Mouse (Mus musculus) midbrain, embryonic 10.5 days (tissue): Measurements from ENCODE around the gene Cbarp. TPM values are rescaled to one million over a fixed set of nuclear protein-coding genes. Genes with fewer than 3 reads are reported as not detected.

Experiments
- DNase-seq: peaks from one replicate; pipeline ENCODE4 v3.0.0-alpha.2; 2017; ENCODE audit warnings: low spot score
- H3K27ac ChIP-seq: fragments of 300-500 bp; sonication (generic); replicated peaks from 2 replicates; pipeline ENCODE4 v1.5.1; 2016; ENCODE audit warnings: mild to moderate bottlenecking
- H3K27me3 ChIP-seq: fragments of 300-500 bp; sonication (generic); 2 replicates; pipeline ENCODE4 v1.6.1; 2016; ENCODE audit warnings: low read depth, mild to moderate bottlenecking; ENCODE audit not compliant: poor library complexity, severe bottlenecking
- H3K36me3 ChIP-seq: fragments of 300-500 bp; sonication (generic); 2 replicates; pipeline ENCODE4 v1.6.1; 2016; ENCODE audit warnings: mild to moderate bottlenecking, moderate library complexity
- H3K4me1 ChIP-seq: fragments of 300-500 bp; sonication (generic); 2 replicates; pipeline ENCODE4 v1.6.1; 2016
- H3K4me3 ChIP-seq: fragments of 300-500 bp; sonication (generic); 2 replicates; pipeline ENCODE4 v1.5.1; 2016; ENCODE audit warnings: mild to moderate bottlenecking, moderate library complexity
- H3K9me3 ChIP-seq: fragments of 300-500 bp; sonication (generic); replicated peaks from 2 replicates; pipeline ENCODE4 v1.6.1; 2016; ENCODE audit warnings: mild to moderate bottlenecking
- WGBS: fragments of 180-500 bp; shearing (Covaris S2); methylation state at CpG from one replicate; pipeline ENCODE4 v1.1.7; 2016; 5-methylcytosine and 5-hydroxymethylcytosine counted together
- polyA plus RNA-seq: library from polyadenylated mRNA; unstranded; fragments of >200 nt; fragmentation: Nextera tagmentation; extraction: Ambion mirVana; gene quantifications from 2 replicates; pipeline ENCODE4 v1.2.1, GENCODE M21; 2016

Gene Cbarp
- polyA plus RNA-seq, 1 experiment from 2014 or later, result 7.8 TPM

- H3K4me1 ChIP-seq, result peaks cover 88% of the 10 kb centered on the region
- WGBS, result 18% methylated on average over 4 of the region's 4 CpGs
- no peaks in the 10 kb centered on the region for H3K9me3 ChIP-seq
- peaks cover 24% of the 10 kb centered on the region for H3K36me3 ChIP-seq
- H3K4me3 ChIP-seq, result peak overlapping the region; percentile 32; the same call in 1 of the 2 replicates
- peak; percentile 64 for DNase-seq
- peak overlapping the region; percentile 99 for H3K27ac ChIP-seq
- peaks cover 23% of the 10 kb centered on the region for H3K27me3 ChIP-seq
Measured at GRCm38 (mm10) chr10:80175536-80176269, 35.1 kb upstream of the Cbarp start.

- H3K4me3 ChIP-seq, result peak overlapping the region; percentile 12; the same call in 1 of the 2 replicates
- peak; percentile 64 for DNase-seq
- peaks cover 16% of the 10 kb centered on the region for H3K27me3 ChIP-seq
- H3K9me3 ChIP-seq, result no peaks in the 10 kb centered on the region
- peaks cover 88% of the 10 kb centered on the region for H3K4me1 ChIP-seq
- peak overlapping the region; percentile 9 for H3K27ac ChIP-seq
- WGBS, result 62% methylated on average over 2 of the region's 2 CpGs
- peaks cover 34% of the 10 kb centered on the region for H3K36me3 ChIP-seq
Measured at GRCm38 (mm10) chr10:80174705-80175104, 34.1 kb upstream of the Cbarp start.

- peaks cover 16% of the 10 kb centered on the region for H3K27me3 ChIP-seq
- H3K4me1 ChIP-seq, result peaks cover 91% of the 10 kb centered on the region
- DNase-seq, result no peak
- H3K36me3 ChIP-seq, result peaks cover 40% of the 10 kb centered on the region
- no peak overlapping the region for H3K27ac ChIP-seq
- H3K9me3 ChIP-seq, result no peaks in the 10 kb centered on the region
- H3K4me3 ChIP-seq, result 0 out of 2 replicates have a peak overlapping the region, but pooled peaks have one; percentile 12
- WGBS, result 87% methylated on average over 10 of the region's 10 CpGs
Measured at GRCm38 (mm10) chr10:80173955-80174640, 33.5 kb upstream of the Cbarp start.

- no peak for DNase-seq
- H3K4me3 ChIP-seq, result peak overlapping the region; percentile 59
- peaks cover 43% of the 10 kb centered on the region for H3K36me3 ChIP-seq
- 14% methylated on average over 11 of the region's 11 CpGs for WGBS
- H3K9me3 ChIP-seq, result no peaks in the 10 kb centered on the region
- H3K27ac ChIP-seq, result peak overlapping the region; percentile 84
- peaks cover 91% of the 10 kb centered on the region for H3K4me1 ChIP-seq
- peaks cover 16% of the 10 kb centered on the region for H3K27me3 ChIP-seq
Measured at GRCm38 (mm10) chr10:80173358-80173757, 32.7 kb upstream of the Cbarp start.

GRCm38 (mm10) chr10:80172527-80173292 is 32.1 kb upstream of the Cbarp start, which contains the start of gene 1600002K03Rik:
Gene 1600002K03Rik (plus strand): TSS chr10:80172944.
- Histone ChIP-seq H3K36me3 (peaks cover 43% of the 10 kb centered on the region), H3K27ac (peak within 1 kb of the TSS; percentile 84), H3K4me1 (peaks cover 85% of the 10 kb centered on the region), H3K27me3 (peaks cover 16% of the 10 kb centered on the region), H3K4me3 (peak within 1 kb of the TSS; percentile 59), H3K9me3 (no peaks in the 10 kb centered on the region)
- peak; percentile 90 for DNase-seq
- WGBS, result 9% methylated on average over 35 of the region's 35 CpGs

DNA sequence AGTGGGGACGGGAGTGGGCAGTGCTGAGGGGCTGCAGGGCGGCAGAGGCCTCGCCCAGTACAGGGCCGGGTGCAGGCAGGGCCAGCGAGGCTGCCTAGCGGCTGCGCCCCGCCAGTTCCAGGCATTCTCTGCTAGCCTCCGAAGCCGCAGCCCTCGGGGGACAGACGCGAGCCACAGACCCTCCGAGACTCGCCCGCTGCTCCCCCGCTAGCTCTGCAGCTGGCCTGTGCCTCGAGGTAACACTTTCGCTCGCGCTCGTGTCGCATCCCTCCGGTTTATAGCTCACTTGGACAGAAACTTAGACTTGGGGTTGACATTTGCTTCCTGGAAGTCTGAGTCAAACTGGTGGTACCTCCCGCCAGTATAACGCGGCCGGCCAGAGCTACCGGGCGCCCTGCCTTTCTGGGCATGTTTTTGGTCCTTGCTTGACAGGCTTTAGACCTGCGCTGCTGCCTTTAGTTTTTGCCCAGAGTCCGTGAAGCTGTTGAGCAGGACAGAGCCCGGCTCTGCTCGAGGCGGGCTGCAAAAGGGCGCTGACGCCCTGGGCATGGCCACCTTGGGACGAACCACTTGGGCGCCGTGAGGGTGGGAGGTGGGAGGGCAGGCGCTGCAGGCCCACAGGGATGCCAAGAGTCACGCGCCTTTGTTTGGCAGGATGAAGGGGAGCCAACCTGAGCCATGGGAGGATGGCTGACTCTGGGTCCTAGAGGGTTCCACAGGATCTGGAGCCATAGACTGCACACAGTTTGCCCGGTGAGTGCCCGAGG is 31.3 kb upstream of the Cbarp start:
- Histone ChIP-seq H3K27me3 (peaks cover 8% of the 10 kb centered on the region), H3K27ac (peak overlapping the region; percentile 84), H3K36me3 (peaks cover 43% of the 10 kb centered on the region), H3K4me3 (peak overlapping the region; percentile 59), H3K9me3 (no peaks in the 10 kb centered on the region), H3K4me1 (peaks cover 84% of the 10 kb centered on the region)
- no peak for DNase-seq
- WGBS, result 86% methylated on average over 45 of the region's 45 CpGs

GRCm38 (mm10) chr10:80171252-80171651 is 30.6 kb upstream of the Cbarp start:
- DNase-seq, result no peak
- Histone ChIP-seq H3K4me3 (peak overlapping the region; percentile 59; the same call in 1 of the 2 replicates), H3K27ac (peak overlapping the region; percentile 84; the same call in 1 of the 2 replicates), H3K36me3 (peaks cover 43% of the 10 kb centered on the region), H3K27me3 (peaks cover 1% of the 10 kb centered on the region; the same call in 1 of the 2 replicates), H3K4me1 (peaks cover 84% of the 10 kb centered on the region), H3K9me3 (no peaks in the 10 kb centered on the region)
- 90% methylated on average over 15 of the region's 15 CpGs for WGBS

GRCm38 (mm10) chr10:80170601-80171021 is 30.0 kb upstream of the Cbarp start:
- Histone ChIP-seq H3K27ac (no peak overlapping the region), H3K27me3 (no peaks in the 10 kb centered on the region), H3K4me3 (peak overlapping the region; percentile 9; the same call in 1 of the 2 replicates), H3K9me3 (no peaks in the 10 kb centered on the region), H3K4me1 (peaks cover 82% of the 10 kb centered on the region), H3K36me3 (peaks cover 43% of the 10 kb centered on the region)
- DNase-seq, result no peak
- WGBS, result 97% methylated on average over 19 of the region's 19 CpGs

DNA sequence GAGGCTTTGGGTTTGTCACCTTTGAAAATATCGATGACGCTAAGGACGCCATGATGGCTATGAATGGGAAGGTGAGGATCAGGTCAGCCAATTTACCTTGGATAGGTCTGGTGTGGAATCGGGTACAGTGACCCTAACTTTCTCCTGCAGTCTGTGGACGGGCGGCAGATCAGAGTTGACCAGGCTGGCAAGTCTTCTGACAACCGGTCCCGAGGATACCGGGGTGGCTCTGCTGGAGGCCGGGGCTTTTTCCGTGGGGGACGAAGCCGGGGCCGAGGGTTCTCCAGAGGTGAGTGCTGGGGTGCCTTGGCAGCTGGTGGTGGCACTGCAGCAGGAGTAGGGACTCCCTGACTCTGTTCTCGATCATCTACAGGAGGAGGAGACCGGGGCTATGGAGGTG is 29.4 kb upstream of the Cbarp start:
- 93% methylated on average over 16 of the region's 16 CpGs for WGBS
- H3K27ac ChIP-seq, result no peak overlapping the region
- no peaks in the 10 kb centered on the region for H3K27me3 ChIP-seq
- no peaks in the 10 kb centered on the region for H3K9me3 ChIP-seq
- peaks cover 83% of the 10 kb centered on the region for H3K4me1 ChIP-seq
- DNase-seq, result no peak
- peaks cover 43% of the 10 kb centered on the region for H3K36me3 ChIP-seq
- peak overlapping the region; percentile 9; the same call in 1 of the 2 replicates for H3K4me3 ChIP-seq

GRCm38 (mm10) chr10:80169651-80170050 is 29.0 kb upstream of the Cbarp start:
- H3K4me1 ChIP-seq, result peaks cover 83% of the 10 kb centered on the region
- no peaks in the 10 kb centered on the region for H3K9me3 ChIP-seq
- H3K4me3 ChIP-seq, result peak overlapping the region; percentile 77; the same call in 1 of the 2 replicates

DNA sequence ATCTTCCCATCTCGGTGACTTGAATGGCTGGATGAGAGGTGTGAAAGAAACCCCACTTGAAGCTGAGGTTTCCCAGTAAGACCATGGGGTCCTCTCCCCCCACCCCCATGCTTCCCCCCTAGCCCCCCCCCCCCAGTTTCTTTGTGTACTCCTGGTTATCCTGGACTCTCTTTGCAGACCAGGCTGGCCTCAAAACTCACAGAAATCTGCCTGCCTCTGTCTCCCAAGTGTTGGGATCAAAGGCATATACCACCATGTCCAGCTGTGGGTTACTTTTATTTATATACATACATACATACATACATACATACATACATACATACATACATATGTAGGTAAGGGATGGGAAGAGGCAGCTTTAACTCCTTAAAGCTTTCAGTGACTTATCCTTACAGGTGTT is 28.4 kb upstream of the Cbarp start:
- Histone ChIP-seq H3K27ac (peak overlapping the region; percentile 99), H3K36me3 (peaks cover 39% of the 10 kb centered on the region), H3K9me3 (no peaks in the 10 kb centered on the region), H3K27me3 (peaks cover 4% of the 10 kb centered on the region), H3K4me1 (peaks cover 84% of the 10 kb centered on the region), H3K4me3 (peak overlapping the region; percentile 77)
- no peak for DNase-seq
- WGBS, result 58% methylated on average over 1 of the region's 1 CpGs

More at GRCm38 (mm10) chr10:80169651-80170050, 29.0 kb upstream of the Cbarp start:
- WGBS, result 95% methylated on average over 7 of the region's 7 CpGs
- Histone ChIP-seq H3K27me3 (no peaks in the 10 kb centered on the region), H3K36me3 (peaks cover 39% of the 10 kb centered on the region), H3K27ac (no peak overlapping the region)
- no peak for DNase-seq
